Mouse (Mus musculus) layer of hippocampus, postnatal 36 days (tissue): ENCODE measurements around the gene Pde2a. TPM values are rescaled to one million over a fixed set of nuclear protein-coding genes. Genes with fewer than 3 reads are reported as not detected.
A peak's percentile ranks its signal among the peaks of the same experiment; 100 is the strongest.

Experiments used
- DNase-seq, 2 experiments: peaks; one replicate each; pipeline ENCODE4 v3.0.0; 2022
- total RNA-seq, 2 experiments: library from RNA; stranded (reverse); gene quantifications; 2 replicates each; pipeline ENCODE4 v1.2.3; 2021

Pde2a gene
- 100 to 1,000 TPM; 300 to 301 TPM for total RNA-seq

GRCm38 (mm10) chr7:101421529-101421928 is at the start of gene Pde2a:
Gene Pde2a, plus strand, starts transcription at chr7:101421691.
- DNase-seq: peak; percentile 84 to 85

GRCm38 (mm10) chr7:101373082-101373481 is 48.4 kb upstream of the Pde2a start:
- DNase-seq: no peak

- DNase-seq: no peak
Measured at GRCm38 (mm10) chr7:101374155-101374554, 47.3 kb upstream of the Pde2a start.

- no peak for DNase-seq
Measured at GRCm38 (mm10) chr7:101376701-101377340, 44.7 kb upstream of the Pde2a start.

- DNase-seq: no peak
Measured at GRCm38 (mm10) chr7:101377741-101378262, 43.7 kb upstream of the Pde2a start.

GRCm38 (mm10) chr7:101378285-101378684 is 43.2 kb upstream of the Pde2a start:
- no peak for DNase-seq

- no peak for DNase-seq
Measured at GRCm38 (mm10) chr7:101378796-101379465, 42.6 kb upstream of the Pde2a start.

GRCm38 (mm10) chr7:101379732-101380131 is 41.8 kb upstream of the Pde2a start:
- DNase-seq: no peak

GRCm38 (mm10) chr7:101381512-101381911 is 40.0 kb upstream of the Pde2a start:
- DNase-seq: no peak

- peak in 1 of 2 experiments; percentile 29 for DNase-seq
Measured at GRCm38 (mm10) chr7:101382378-101382777, 39.1 kb upstream of the Pde2a start.

GRCm38 (mm10) chr7:101383756-101384155 is 37.7 kb upstream of the Pde2a start:
- no peak for DNase-seq

GRCm38 (mm10) chr7:101384931-101385330 is 36.6 kb upstream of the Pde2a start:
- no peak for DNase-seq

- no peak for DNase-seq
Measured at GRCm38 (mm10) chr7:101385331-101385733, 36.2 kb upstream of the Pde2a start.

- DNase-seq: no peak
Measured at GRCm38 (mm10) chr7:101385866-101386452, 35.5 kb upstream of the Pde2a start.

GRCm38 (mm10) chr7:101389256-101389655 is 32.2 kb upstream of the Pde2a start:
- DNase-seq: no peak

- no peak for DNase-seq
Measured at GRCm38 (mm10) chr7:101391909-101392479, 29.5 kb upstream of the Pde2a start.

- DNase-seq: no peak
Measured at GRCm38 (mm10) chr7:101393015-101393414, 28.5 kb upstream of the Pde2a start.

GRCm38 (mm10) chr7:101393694-101394504 is 27.6 kb upstream of the Pde2a start:
- no peak for DNase-seq

GRCm38 (mm10) chr7:101394569-101394968 is 26.9 kb upstream of the Pde2a start:
- DNase-seq: no peak

GRCm38 (mm10) chr7:101395471-101395870 is 26.0 kb upstream of the Pde2a start:
- no peak for DNase-seq

GRCm38 (mm10) chr7:101397175-101397574 is 24.3 kb upstream of the Pde2a start:
- DNase-seq: no peak

GRCm38 (mm10) chr7:101401510-101401909 is 20.0 kb upstream of the Pde2a start:
- no peak for DNase-seq
